Mouse (Mus musculus) 3134 (cell line): ENCODE results near the gene Ubqlnl.

Experiments
- DNase-seq: peaks from one replicate; pipeline ENCODE4 v3.0.0-alpha.2; 2011; ENCODE audit warnings: low spot score; ENCODE audit not compliant: insufficient read length; ENCODE audit errors: extremely low read depth

Ubqlnl gene

DNA sequence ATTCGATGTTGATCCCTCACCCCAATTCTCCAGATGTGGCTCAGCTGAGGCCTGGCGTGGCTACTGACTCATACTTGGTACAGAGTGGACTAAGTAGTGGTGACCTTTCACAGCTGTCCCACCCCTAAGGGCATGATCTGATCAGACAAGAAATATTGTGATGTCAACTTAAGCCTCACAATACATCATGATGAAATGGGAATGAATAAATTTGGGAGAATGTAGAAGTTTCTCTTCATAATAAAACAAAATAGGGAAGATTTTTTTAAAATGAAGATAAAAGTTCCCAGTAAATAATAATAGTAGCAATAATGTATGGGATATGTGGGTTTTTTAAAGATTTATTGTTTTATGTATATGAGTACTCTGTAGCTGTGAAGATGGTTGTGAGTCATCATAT is at the start of gene Ubqlnl:
Gene Ubqlnl, minus strand, starts transcription at position 101 of the 400 bp plus-strand sequence.
- DNase-seq: no peak

DNA sequence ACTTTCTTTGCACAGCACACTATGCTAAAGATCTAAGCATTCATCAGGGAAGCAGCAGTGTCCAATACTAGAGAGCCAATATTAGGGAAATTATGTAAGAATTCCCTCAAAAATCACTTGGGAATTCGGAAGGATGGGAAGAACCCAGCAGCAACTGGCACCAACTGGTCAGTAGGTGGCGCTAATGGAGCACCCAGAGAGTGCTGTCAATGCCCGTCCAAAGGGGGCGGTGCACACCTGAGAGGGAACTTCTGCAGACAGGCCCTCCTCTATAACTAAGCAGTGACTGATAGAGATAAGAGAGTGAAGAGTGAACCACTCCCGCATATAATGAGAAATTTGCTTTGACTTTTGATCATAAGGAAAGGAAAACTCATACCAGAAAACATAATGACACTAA is 49.5 kb upstream of the Ubqlnl start:
- DNase-seq: peak; percentile 18

DNA sequence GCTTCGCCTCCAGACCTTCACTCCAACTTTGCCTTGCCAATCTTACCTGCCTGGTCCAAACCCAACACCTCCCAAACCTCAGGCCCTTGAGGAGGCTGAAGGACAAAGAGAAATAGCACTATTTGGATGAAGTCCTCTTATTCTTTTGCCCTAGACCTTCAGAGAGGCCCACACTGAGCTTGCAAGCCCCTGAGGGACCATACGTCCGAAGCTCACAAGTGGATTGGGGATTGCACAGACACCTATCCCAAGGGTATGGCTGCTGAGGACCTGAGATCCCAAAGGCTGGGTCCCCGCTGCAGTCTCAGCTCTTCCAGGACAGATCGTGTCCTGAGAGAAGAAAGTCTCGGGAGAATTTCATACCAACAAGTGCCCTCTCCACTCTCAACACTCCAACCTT is 45.5 kb upstream of the Ubqlnl start, which contains the start of gene Olfr649:
Gene Olfr649, minus strand, starts transcription at position 101 of the 400 bp plus-strand sequence.
- no peak for DNase-seq

DNA sequence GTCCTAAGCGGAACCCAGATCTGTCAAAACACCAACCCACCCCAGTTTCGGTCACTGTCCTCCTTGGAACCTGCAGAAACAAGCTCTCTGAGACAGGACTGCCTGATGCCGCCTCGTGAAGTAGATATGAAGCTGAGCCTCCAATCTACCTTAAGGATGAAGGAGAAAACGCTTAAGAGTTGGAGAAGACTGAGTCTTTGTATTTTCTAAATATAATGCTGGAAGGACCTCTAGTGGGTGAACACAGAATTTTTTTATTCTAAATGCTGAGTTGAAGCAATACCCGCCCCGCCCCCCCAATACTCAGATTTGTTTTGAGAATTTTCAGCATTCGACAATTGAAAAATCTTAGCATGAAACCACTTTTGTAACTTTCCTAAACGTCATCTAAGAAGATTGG is 40.9 kb upstream of the Ubqlnl start:
- no peak for DNase-seq

DNA sequence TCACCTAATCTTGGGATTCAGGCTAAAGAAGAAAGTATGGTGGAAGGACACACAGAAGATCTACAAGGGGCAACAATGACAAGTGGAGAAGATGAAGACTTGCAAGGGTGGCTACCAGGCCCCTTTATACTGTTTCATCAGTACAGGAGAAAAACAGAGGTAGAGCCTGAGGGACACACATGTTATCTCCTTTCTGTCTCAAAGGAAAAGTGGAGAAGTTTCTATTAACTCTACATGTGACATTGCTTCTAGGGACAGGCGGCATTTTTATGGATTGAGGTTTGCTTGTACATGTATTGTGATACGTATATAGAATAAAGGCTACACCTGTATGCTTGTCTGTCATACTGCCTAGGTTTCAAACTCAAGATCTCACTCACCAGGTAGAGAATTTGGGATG is 32.9 kb upstream of the Ubqlnl start, which contains the start of gene Olfr648:
Gene Olfr648, minus strand, starts transcription at position 101 of the 400 bp plus-strand sequence.
- DNase-seq: no peak

DNA sequence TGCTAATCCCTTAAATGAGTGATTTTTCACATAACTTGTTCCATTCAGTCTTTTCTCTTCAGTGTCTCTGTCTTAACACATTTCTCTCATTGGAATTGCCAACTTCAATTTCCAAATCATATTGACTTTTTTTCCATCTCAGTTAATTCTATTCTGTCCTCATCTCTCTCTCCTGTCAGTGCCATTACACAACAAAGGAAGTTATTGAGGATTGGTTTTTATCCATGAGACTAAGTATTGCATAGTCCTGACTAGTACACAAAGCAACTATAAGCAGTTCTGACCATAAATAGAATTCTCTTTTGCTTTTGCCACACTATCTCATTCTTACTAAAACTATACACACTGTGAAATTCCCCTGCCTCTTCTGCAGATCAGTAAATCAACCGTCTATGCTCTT is 28.7 kb upstream of the Ubqlnl start:
- DNase-seq: no peak

DNA sequence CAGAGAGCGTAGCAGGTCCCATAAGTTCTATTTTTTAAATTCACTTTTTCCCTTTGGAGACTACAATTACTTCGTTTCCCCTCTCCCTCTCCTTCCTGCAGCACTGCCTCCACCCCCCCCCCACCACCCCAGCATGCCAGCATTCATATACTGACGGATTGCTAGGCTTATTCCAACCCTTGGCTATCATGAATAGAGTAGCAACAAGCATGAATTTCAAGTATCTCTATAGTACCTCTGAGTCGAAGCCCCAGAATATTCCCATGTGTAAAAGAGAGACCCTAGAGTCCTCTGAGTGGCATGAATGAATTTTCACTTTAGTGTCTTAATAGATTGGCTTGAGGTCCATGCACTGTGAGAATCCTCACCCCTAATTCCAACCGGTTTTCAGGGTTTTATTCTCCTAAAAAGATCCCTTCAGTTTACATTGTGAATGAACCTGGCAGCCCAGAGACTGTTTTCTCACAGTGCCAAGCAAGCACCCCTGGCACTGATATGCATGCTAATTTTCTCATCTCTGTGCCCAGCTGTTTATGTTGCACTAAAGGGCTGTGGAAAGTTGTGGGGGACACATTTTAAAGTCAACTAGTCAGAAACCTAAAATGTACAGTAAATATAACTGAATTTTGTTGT is 28.2 kb upstream of the Ubqlnl start:
- DNase-seq: no peak

DNA sequence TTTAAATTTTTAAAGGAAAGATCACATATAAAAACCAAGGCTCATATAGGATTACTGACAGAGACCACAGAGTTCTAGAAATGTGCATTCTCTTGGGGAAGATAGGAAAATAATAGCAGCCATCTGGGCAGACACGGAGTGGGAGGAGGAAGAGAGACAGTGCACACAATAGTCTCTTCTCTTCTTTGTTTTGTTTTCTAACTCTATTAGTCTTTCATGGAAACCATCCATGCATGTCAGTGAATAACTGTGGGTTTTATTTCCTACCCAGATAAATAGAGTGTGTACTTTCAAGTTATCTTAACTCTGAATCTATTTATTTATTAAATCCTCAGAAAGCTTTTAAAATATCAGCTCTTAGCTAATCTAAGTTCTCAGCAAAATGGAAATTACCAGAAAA is 24.7 kb upstream of the Ubqlnl start:
- no peak for DNase-seq

DNA sequence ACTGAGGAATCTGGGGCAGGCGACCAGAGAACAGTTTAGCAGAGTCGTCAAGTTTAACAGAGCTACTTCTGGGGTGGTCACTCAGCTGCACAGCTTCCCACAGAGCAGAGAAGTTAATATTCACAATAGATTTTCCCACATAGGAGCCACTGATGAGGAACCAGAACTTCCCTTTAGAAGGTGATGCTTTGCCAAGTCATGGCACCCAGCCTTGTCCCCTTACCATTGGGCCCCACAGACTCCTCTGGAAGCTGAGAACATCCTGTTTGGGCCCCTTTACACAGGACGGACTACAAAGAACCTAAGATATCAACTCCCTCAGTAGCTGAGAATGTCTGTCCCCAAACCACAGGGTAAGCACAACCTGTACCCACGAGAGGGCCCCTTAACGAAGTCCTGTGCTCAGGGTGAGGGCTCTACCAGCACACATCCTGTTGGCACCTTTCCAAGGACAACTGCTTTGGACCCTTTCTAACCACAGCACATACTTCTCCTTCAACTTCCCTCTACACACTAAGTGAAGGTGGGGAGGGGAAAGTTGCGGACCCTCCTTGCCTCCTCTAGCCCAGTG is 19.4 kb upstream of the Ubqlnl start:
- no peak for DNase-seq

DNA sequence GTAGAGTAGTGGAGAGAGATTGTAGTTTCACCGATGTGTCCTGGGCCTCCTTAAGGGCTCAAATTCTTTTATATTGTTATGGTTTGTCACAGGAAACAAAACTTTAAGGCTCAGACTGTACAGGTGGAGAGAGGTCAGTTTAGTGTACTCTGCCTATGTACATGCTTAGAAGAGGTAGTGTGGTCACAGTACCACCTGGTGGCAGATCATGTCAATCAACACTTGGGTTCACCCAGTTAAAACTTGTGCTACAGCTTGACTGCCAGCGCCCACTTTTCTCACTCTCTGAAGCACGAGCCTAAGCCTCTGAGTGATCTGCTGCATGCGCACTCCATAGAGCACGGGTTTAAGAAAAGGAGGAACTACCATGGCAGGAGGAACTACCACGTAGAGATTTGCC is 16.7 kb upstream of the Ubqlnl start:
- no peak for DNase-seq

DNA sequence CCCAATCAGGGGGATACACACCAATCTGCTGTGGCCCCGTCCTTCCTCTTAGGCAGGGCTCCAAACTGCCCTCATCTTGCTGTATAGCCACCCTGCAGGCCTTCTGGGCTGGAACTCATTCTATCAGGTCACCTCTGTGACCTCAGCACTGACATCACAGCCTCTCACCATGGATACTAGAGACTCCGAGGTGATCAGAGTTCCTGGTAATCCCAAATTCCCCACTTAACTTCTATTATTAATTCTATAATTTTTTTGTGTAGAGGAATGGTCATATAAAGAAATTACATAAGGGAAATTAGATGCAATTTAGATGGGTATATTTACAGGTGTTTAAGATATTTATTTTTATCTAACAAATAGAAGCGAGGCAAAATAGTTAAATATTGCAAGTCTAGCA is 7.2 kb downstream of the Ubqlnl start, which contains the start of gene Ubqln3:
Gene Ubqln3, minus strand, starts transcription at position 101 of the 400 bp plus-strand sequence.
- DNase-seq: no peak

DNA sequence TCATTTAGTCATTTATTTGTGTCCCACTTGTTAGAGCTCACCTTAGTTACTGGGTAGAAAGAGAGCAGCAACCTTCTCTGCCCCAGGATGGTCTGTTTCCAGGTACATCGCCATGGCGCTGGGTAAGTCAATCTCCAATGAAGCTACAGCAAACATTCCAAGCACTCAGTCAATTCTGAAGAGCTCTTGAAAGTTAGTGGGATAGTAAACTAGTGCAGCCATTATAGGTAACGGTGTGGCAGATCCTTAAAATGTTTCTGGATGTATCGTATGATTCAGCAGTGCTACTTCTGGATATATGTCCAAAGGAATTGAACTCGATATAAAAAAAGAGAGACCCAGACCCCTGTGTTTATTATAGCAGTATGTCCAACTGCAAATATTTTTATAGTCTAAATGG is 13.1 kb downstream of the Ubqlnl start, which contains the start of gene Olfr643:
Gene Olfr643, minus strand, starts transcription at position 101 of the 400 bp plus-strand sequence.
- DNase-seq: no peak

DNA sequence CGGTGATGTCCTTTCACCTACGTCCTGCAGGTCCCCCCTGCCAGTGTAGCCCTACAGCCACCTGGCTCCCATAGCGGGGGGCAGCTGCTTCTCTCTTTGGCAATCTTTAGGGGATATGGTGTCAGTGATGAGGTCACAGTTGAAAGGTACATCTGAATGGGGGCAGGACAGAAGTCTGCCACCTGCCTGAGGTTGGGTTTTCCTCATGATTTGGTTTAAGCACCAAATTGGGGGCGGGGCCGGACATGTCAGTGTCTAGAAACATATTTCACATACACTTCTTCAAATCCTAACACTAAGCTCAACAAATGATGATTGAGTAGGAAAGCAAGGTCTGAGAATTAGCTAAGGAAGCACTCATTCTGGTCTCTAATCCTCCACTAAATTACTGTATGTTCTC is 20.6 kb downstream of the Ubqlnl start, which contains the start of gene Ubqln5:
Gene Ubqln5, minus strand, starts transcription at position 101 of the 400 bp plus-strand sequence.
- DNase-seq: no peak

DNA sequence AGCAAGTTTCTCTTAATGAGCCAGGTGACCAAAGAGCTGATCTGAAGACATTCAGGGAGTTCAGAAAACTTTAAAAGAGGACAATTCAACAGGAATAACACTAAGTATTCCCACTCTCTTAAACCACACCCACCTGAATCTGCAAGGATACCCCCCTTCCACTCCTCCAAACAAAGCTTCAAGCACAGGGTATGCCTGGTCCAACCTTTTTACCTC is 45.7 kb downstream of the Ubqlnl start, which contains the start of gene Olfr646:
Gene Olfr646, plus strand, starts transcription at position 117 of the 216 bp plus-strand sequence.
- DNase-seq: no peak

DNA sequence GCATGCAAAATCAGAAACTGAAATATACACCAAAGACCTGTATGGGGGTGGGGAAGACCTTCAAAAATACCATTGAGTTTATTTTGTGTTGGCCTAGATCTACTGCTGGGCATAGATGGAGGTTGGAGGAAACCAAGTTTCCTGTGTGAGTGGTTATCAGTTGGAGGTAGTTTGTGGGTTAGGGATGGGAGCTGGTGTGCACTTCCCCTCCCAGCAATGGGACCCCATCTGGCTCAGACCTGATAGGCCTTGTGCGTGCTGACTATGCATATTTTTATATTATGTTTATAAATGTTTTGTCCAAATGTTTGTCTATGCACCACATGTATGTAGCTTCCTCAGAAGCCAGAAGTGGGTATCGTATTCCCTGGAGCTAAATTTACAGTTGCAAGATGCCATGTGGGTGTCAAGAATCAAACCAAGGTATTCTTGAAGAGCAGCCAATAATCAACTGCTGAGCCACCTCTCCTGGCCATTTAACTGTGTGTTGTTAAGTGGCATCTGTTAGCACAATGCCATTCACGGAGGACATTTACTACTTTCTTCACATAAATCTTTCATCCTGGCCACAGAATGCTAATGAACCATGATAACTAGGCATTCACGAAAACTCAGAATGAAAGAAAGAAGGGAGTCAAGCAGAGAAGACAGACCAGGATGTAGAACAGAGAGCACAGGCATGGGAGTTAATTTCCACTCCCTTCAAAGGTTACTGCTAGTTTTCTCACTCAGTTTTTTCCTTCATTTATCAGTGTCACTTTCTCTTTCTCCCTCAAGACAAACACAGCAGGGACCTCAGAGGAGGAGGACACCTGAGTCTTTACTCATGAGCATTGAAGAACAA is 46.2 kb downstream of the Ubqlnl start:
- DNase-seq: no peak
